In genomic region chr19:24490275-24490674, GRCm38 (mm10) we compare ENCODE assay signal across 1 mouse cellular context.
A peak's percentile ranks its signal among the peaks of the same experiment; 100 is the strongest.
TF ChIP-seq lines count a peak whose summit lies in the region.

No protein-coding gene starts in this region.

TF ChIP-seq in MEL, 35 proteins besides CTCF, POLR2A, EP300 and RAD21 (continued from another document):
- TF ChIP-seq ZMIZ1 (IDR thresholded peaks at IDR 0.05; ENCODE audit: low read depth, low read length) (no peak), ZKSCAN1 (IDR thresholded peaks at IDR 0.05; ENCODE audit: low read depth, low read length) (no peak), MYB (IDR thresholded peaks at IDR 0.05; ENCODE audit: low read depth, low read length) (peak; percentile 68), RCOR1 (IDR thresholded peaks at IDR 0.05; ENCODE audit: low read depth, low read length) (no peak)
